Mouse (Mus musculus): ENCODE measurements around the gene Olfr1177-ps. TPM values are rescaled to one million over a fixed set of nuclear protein-coding genes. Genes with fewer than 3 reads are reported as not detected.

Gene Olfr1177-ps
- not detected in 2 replicates for polyA plus RNA-seq (2016; fragmentation: Nextera tagmentation; extraction: Ambion mirVana)

- no peaks in the 10 kb centered on the region for H3K4me1 ChIP-seq (replicated peaks)
- H3K9ac ChIP-seq (replicated peaks): no peak within 1 kb of the TSS
- no peaks in the 10 kb centered on the region for H3K36me3 ChIP-seq
- H3K9me3 ChIP-seq: no peaks in the 10 kb centered on the region
- H3K27ac ChIP-seq: no peak within 1 kb of the TSS
- ATAC-seq (ENCODE audit: insufficient number of reproducible peaks, insufficient read depth, low FRiP score, low TSS enrichment, low read depth): no peak
- 79% methylated on average over 1 of the region's 1 CpGs for WGBS
- no peak within 1 kb of the TSS for H3K4me2 ChIP-seq
- no peaks in the 10 kb centered on the region for H3K27me3 ChIP-seq
- no peak within 1 kb of the TSS for H3K4me3 ChIP-seq (replicated peaks)
Observed at GRCm38 (mm10) chr2:88346392-88346791, at the start of gene Olfr1177-ps. Olfr1177-ps (minus strand) TSS chr2:88346492.

- ATAC-seq (ENCODE audit: insufficient number of reproducible peaks, insufficient read depth, low FRiP score, low TSS enrichment, low read depth): no peak
- Histone ChIP-seq H3K36me3 (no peaks in the 10 kb centered on the region), H3K9me3 (no peaks in the 10 kb centered on the region), H3K27me3 (no peaks in the 10 kb centered on the region), H3K4me1 (replicated peaks) (no peaks in the 10 kb centered on the region), H3K27ac (no peak within 1 kb of the TSS), H3K4me3 (replicated peaks) (no peak within 1 kb of the TSS), H3K4me2 (no peak within 1 kb of the TSS), H3K9ac (replicated peaks) (no peak within 1 kb of the TSS)
- 86% methylated on average over 1 of the region's 1 CpGs for WGBS
Observed at GRCm38 (mm10) chr2:88386762-88387161, 40.5 kb upstream of the Olfr1177-ps start, which contains the start of gene Olfr1178. Olfr1178 (plus strand) TSS chr2:88387062.

GRCm38 (mm10) chr2:88356304-88356703 lies 10.0 kb upstream of the Olfr1177-ps start:
- Histone ChIP-seq H3K27ac (no peak overlapping the region), H3K4me3 (replicated peaks) (no peak overlapping the region), H3K36me3 (no peaks in the 10 kb centered on the region), H3K9ac (replicated peaks) (no peak overlapping the region), H3K9me3 (no peaks in the 10 kb centered on the region), H3K4me2 (no peak overlapping the region), H3K4me1 (replicated peaks) (no peaks in the 10 kb centered on the region), H3K27me3 (no peaks in the 10 kb centered on the region)
- ATAC-seq (ENCODE audit: insufficient number of reproducible peaks, insufficient read depth, low FRiP score, low TSS enrichment, low read depth): no peak
- WGBS: 4% methylated on average over 2 of the region's 2 CpGs

GRCm38 (mm10) chr2:88336421-88336820 lies 9.9 kb downstream of the Olfr1177-ps start, which contains the start of gene Olfr1176:
Olfr1176 (plus strand) TSS chr2:88336721.
- ATAC-seq (ENCODE audit: insufficient number of reproducible peaks, insufficient read depth, low FRiP score, low TSS enrichment, low read depth): no peak
- 56% methylated on average over 1 of the region's 1 CpGs for WGBS
- Histone ChIP-seq H3K4me3 (replicated peaks) (no peak within 1 kb of the TSS), H3K27ac (no peak within 1 kb of the TSS), H3K9me3 (no peaks in the 10 kb centered on the region), H3K4me1 (replicated peaks) (no peaks in the 10 kb centered on the region), H3K4me2 (no peak within 1 kb of the TSS), H3K36me3 (no peaks in the 10 kb centered on the region), H3K9ac (replicated peaks) (no peak within 1 kb of the TSS), H3K27me3 (no peaks in the 10 kb centered on the region)

GRCm38 (mm10) chr2:88327115-88327514 lies 19.2 kb downstream of the Olfr1177-ps start, which contains the start of gene Olfr1175-ps:
Olfr1175-ps (minus strand) TSS chr2:88327215.
- no peak for ATAC-seq (ENCODE audit: insufficient number of reproducible peaks, insufficient read depth, low FRiP score, low TSS enrichment, low read depth)
- no peak within 1 kb of the TSS for H3K9ac ChIP-seq (replicated peaks)
- no peaks in the 10 kb centered on the region for H3K27me3 ChIP-seq
- H3K4me3 ChIP-seq (replicated peaks): no peak within 1 kb of the TSS
- no peak within 1 kb of the TSS for H3K4me2 ChIP-seq
- 82% methylated on average over 2 of the region's 2 CpGs for WGBS
- no peak within 1 kb of the TSS for H3K27ac ChIP-seq
- no peaks in the 10 kb centered on the region for H3K9me3 ChIP-seq
- no peaks in the 10 kb centered on the region for H3K36me3 ChIP-seq
- no peaks in the 10 kb centered on the region for H3K4me1 ChIP-seq (replicated peaks)

GRCm38 (mm10) chr2:88315035-88315434 lies 31.3 kb downstream of the Olfr1177-ps start, which contains the start of gene Olfr1174-ps:
Olfr1174-ps (minus strand) TSS chr2:88315135.
- Histone ChIP-seq H3K9ac (replicated peaks) (no peak within 1 kb of the TSS), H3K27ac (no peak within 1 kb of the TSS), H3K9me3 (no peaks in the 10 kb centered on the region), H3K4me3 (replicated peaks) (no peak within 1 kb of the TSS), H3K36me3 (no peaks in the 10 kb centered on the region), H3K4me1 (replicated peaks) (no peaks in the 10 kb centered on the region), H3K27me3 (no peaks in the 10 kb centered on the region), H3K4me2 (no peak within 1 kb of the TSS)
- WGBS: 90% methylated on average over 4 of the region's 4 CpGs
- no peak for ATAC-seq (ENCODE audit: insufficient number of reproducible peaks, insufficient read depth, low FRiP score, low TSS enrichment, low read depth)

Other genes starting within 250 kb of the Olfr1177-ps start
- not detected in 2 replicates for gene Olfr1166, start 218.2 kb downstream of the Olfr1177-ps start, polyA plus RNA-seq (2016; fragmentation: Nextera tagmentation; extraction: Ambion mirVana)
- gene Olfr1167, start 191.3 kb downstream of the Olfr1177-ps start, polyA plus RNA-seq (2016; fragmentation: Nextera tagmentation; extraction: Ambion mirVana): not detected in 2 replicates
- not detected in 2 replicates for gene Olfr1168, start 164.6 kb downstream of the Olfr1177-ps start, polyA plus RNA-seq (2016; fragmentation: Nextera tagmentation; extraction: Ambion mirVana)
- gene Olfr1170, start 118.2 kb downstream of the Olfr1177-ps start, polyA plus RNA-seq (2016; fragmentation: Nextera tagmentation; extraction: Ambion mirVana): not detected in 2 replicates
- gene Olfr1173, start 66.6 kb downstream of the Olfr1177-ps start, polyA plus RNA-seq (2016; fragmentation: Nextera tagmentation; extraction: Ambion mirVana): not detected in 2 replicates
- gene Olfr1174-ps, start 31.4 kb downstream of the Olfr1177-ps start, polyA plus RNA-seq (2016; fragmentation: Nextera tagmentation; extraction: Ambion mirVana): not detected in 2 replicates
- not detected in 2 replicates for gene Olfr1175-ps, start 19.3 kb downstream of the Olfr1177-ps start, polyA plus RNA-seq (2016; fragmentation: Nextera tagmentation; extraction: Ambion mirVana)
- gene Olfr1176, start 9.8 kb downstream of the Olfr1177-ps start, polyA plus RNA-seq (2016; fragmentation: Nextera tagmentation; extraction: Ambion mirVana): not detected in 2 replicates
- gene Olfr1178, start 40.6 kb upstream of the Olfr1177-ps start, polyA plus RNA-seq (2016; fragmentation: Nextera tagmentation; extraction: Ambion mirVana): not detected in 2 replicates
- gene Olfr1179, start 60.0 kb upstream of the Olfr1177-ps start, polyA plus RNA-seq (2016; fragmentation: Nextera tagmentation; extraction: Ambion mirVana): not detected in 2 replicates
- not detected in 2 replicates for gene Olfr1180, start 72.7 kb upstream of the Olfr1177-ps start, polyA plus RNA-seq (2016; fragmentation: Nextera tagmentation; extraction: Ambion mirVana)
- gene Olfr1181, start 79.7 kb upstream of the Olfr1177-ps start, polyA plus RNA-seq (2016; fragmentation: Nextera tagmentation; extraction: Ambion mirVana): not detected in 2 replicates
- gene Gm13757, start 102.6 kb upstream of the Olfr1177-ps start, polyA plus RNA-seq (2016; fragmentation: Nextera tagmentation; extraction: Ambion mirVana): not detected in 2 replicates
- gene Olfr1183, start 108.4 kb upstream of the Olfr1177-ps start, polyA plus RNA-seq (2016; fragmentation: Nextera tagmentation; extraction: Ambion mirVana): not detected in 2 replicates
- not detected in 2 replicates for gene Olfr1184, start 137.1 kb upstream of the Olfr1177-ps start, polyA plus RNA-seq (2016; fragmentation: Nextera tagmentation; extraction: Ambion mirVana)
- gene Olfr1185-ps1, start 146.8 kb upstream of the Olfr1177-ps start, polyA plus RNA-seq (2016; fragmentation: Nextera tagmentation; extraction: Ambion mirVana): not detected in 2 replicates
- not detected in 2 replicates for gene Olfr1186, start 172.1 kb upstream of the Olfr1177-ps start, polyA plus RNA-seq (2016; fragmentation: Nextera tagmentation; extraction: Ambion mirVana)
- not detected in 2 replicates for gene Olfr1188, start 210.4 kb upstream of the Olfr1177-ps start, polyA plus RNA-seq (2016; fragmentation: Nextera tagmentation; extraction: Ambion mirVana)
- gene Olfr1189, start 240.0 kb upstream of the Olfr1177-ps start, polyA plus RNA-seq (2016; fragmentation: Nextera tagmentation; extraction: Ambion mirVana): not detected in 2 replicates